Mouse (Mus musculus): Measurements from ENCODE around the gene Letmd1. TPM values are rescaled to one million over a fixed set of nuclear protein-coding genes. Genes with fewer than 3 reads are reported as not detected.

Letmd1 gene
- polyA plus RNA-seq, 1 experiment from 2014 or later = 27.9 TPM

- DNase-seq (ENCODE audit: low spot score) = no peak
- H3K27me3 ChIP-seq (ENCODE audit: insufficient read depth, poor library complexity, severe bottlenecking) = peaks cover 16% of the 10 kb centered on the region
- no peaks in the 10 kb centered on the region for H3K9me3 ChIP-seq
- WGBS = 79% methylated on average over 11 of the region's 11 CpGs
- H3K27ac ChIP-seq = no peak overlapping the region
- H3K4me1 ChIP-seq = peaks cover 5% of the 10 kb centered on the region; the same call in 1 of the 2 replicates
- H3K4me3 ChIP-seq = no peak overlapping the region
- H3K36me3 ChIP-seq = no peaks in the 10 kb centered on the region
Measured at GRCm38 (mm10) chr15:100429959-100430565, 38.8 kb upstream of the Letmd1 start.

GRCm38 (mm10) chr15:100433234-100433633 is 35.6 kb upstream of the Letmd1 start:
- no peak overlapping the region for H3K4me3 ChIP-seq
- no peaks in the 10 kb centered on the region for H3K9me3 ChIP-seq
- peak overlapping the region; percentile 42; the same call in 1 of the 2 replicates for H3K27ac ChIP-seq
- no peaks in the 10 kb centered on the region for H3K27me3 ChIP-seq (ENCODE audit: insufficient read depth, poor library complexity, severe bottlenecking)
- H3K4me1 ChIP-seq = peaks cover 10% of the 10 kb centered on the region
- 59% methylated on average over 4 of the region's 4 CpGs for WGBS
- DNase-seq (ENCODE audit: low spot score) = no peak
- H3K36me3 ChIP-seq = no peaks in the 10 kb centered on the region

- Histone ChIP-seq H3K27ac (no peak overlapping the region), H3K4me3 (no peak overlapping the region), H3K27me3 (ENCODE audit: insufficient read depth, poor library complexity, severe bottlenecking) (no peaks in the 10 kb centered on the region), H3K4me1 (peaks cover 5% of the 10 kb centered on the region; the same call in 1 of the 2 replicates), H3K36me3 (no peaks in the 10 kb centered on the region), H3K9me3 (no peaks in the 10 kb centered on the region)
- no peak for DNase-seq (ENCODE audit: low spot score)
- WGBS = 56% methylated on average over 4 of the region's 4 CpGs
Measured at GRCm38 (mm10) chr15:100436112-100436511, 32.7 kb upstream of the Letmd1 start.

- Histone ChIP-seq H3K36me3 (no peaks in the 10 kb centered on the region), H3K27me3 (ENCODE audit: insufficient read depth, poor library complexity, severe bottlenecking) (no peaks in the 10 kb centered on the region), H3K4me1 (peaks cover 5% of the 10 kb centered on the region; the same call in 1 of the 2 replicates), H3K9me3 (no peaks in the 10 kb centered on the region), H3K4me3 (no peak overlapping the region), H3K27ac (no peak overlapping the region)
- WGBS = 67% methylated on average over 10 of the region's 10 CpGs
- DNase-seq (ENCODE audit: low spot score) = no peak
Measured at GRCm38 (mm10) chr15:100436518-100436917, 32.3 kb upstream of the Letmd1 start.

- Histone ChIP-seq H3K4me1 (peaks cover 11% of the 10 kb centered on the region), H3K36me3 (no peaks in the 10 kb centered on the region), H3K4me3 (peak overlapping the region; percentile 62), H3K27me3 (ENCODE audit: insufficient read depth, poor library complexity, severe bottlenecking) (no peaks in the 10 kb centered on the region), H3K27ac (peak overlapping the region; percentile 88), H3K9me3 (no peaks in the 10 kb centered on the region)
- WGBS = 2% methylated on average over 21 of the region's 31 CpGs
- peak; percentile 98 for DNase-seq (ENCODE audit: low spot score)
Measured at GRCm38 (mm10) chr15:100443126-100443922, 25.5 kb upstream of the Letmd1 start.

GRCm38 (mm10) chr15:100446887-100447286 is 21.9 kb upstream of the Letmd1 start:
- no peak for DNase-seq (ENCODE audit: low spot score)
- Histone ChIP-seq H3K4me1 (peaks cover 11% of the 10 kb centered on the region), H3K36me3 (no peaks in the 10 kb centered on the region), H3K9me3 (no peaks in the 10 kb centered on the region), H3K4me3 (no peak overlapping the region), H3K27me3 (ENCODE audit: insufficient read depth, poor library complexity, severe bottlenecking) (no peaks in the 10 kb centered on the region), H3K27ac (no peak overlapping the region)
- WGBS = 72% methylated on average over 2 of the region's 2 CpGs

GRCm38 (mm10) chr15:100448572-100448971 is 20.3 kb upstream of the Letmd1 start:
- H3K9me3 ChIP-seq = no peaks in the 10 kb centered on the region
- 73% methylated on average over 4 of the region's 4 CpGs for WGBS
- peaks cover 4% of the 10 kb centered on the region for H3K4me1 ChIP-seq
- no peaks in the 10 kb centered on the region for H3K36me3 ChIP-seq
- DNase-seq (ENCODE audit: low spot score) = no peak
- H3K27me3 ChIP-seq (ENCODE audit: insufficient read depth, poor library complexity, severe bottlenecking) = no peaks in the 10 kb centered on the region
- H3K27ac ChIP-seq = no peak overlapping the region
- no peak overlapping the region for H3K4me3 ChIP-seq

GRCm38 (mm10) chr15:100449495-100449894 is 19.3 kb upstream of the Letmd1 start:
- Histone ChIP-seq H3K9me3 (no peaks in the 10 kb centered on the region), H3K4me1 (no peaks in the 10 kb centered on the region), H3K4me3 (no peak overlapping the region), H3K27me3 (ENCODE audit: insufficient read depth, poor library complexity, severe bottlenecking) (no peaks in the 10 kb centered on the region), H3K27ac (no peak overlapping the region), H3K36me3 (no peaks in the 10 kb centered on the region)
- WGBS = 88% methylated on average over 3 of the region's 3 CpGs
- no peak for DNase-seq (ENCODE audit: low spot score)

- 75% methylated on average over 16 of the region's 16 CpGs for WGBS
- no peaks in the 10 kb centered on the region for H3K36me3 ChIP-seq
- no peak overlapping the region for H3K27ac ChIP-seq
- H3K4me1 ChIP-seq = no peaks in the 10 kb centered on the region
- no peak for DNase-seq (ENCODE audit: low spot score)
- H3K27me3 ChIP-seq (ENCODE audit: insufficient read depth, poor library complexity, severe bottlenecking) = no peaks in the 10 kb centered on the region
- no peaks in the 10 kb centered on the region for H3K9me3 ChIP-seq
- H3K4me3 ChIP-seq = no peak overlapping the region
Measured at GRCm38 (mm10) chr15:100451245-100451644, 17.6 kb upstream of the Letmd1 start.

GRCm38 (mm10) chr15:100452486-100452885 is 16.3 kb upstream of the Letmd1 start:
- WGBS = 72% methylated on average over 11 of the region's 11 CpGs

GRCm38 (mm10) chr15:100456356-100456991 is 12.3 kb upstream of the Letmd1 start:
- Histone ChIP-seq H3K4me3 (no peak overlapping the region), H3K27me3 (ENCODE audit: insufficient read depth, poor library complexity, severe bottlenecking) (peaks cover 15% of the 10 kb centered on the region), H3K27ac (no peak overlapping the region), H3K4me1 (peaks cover 8% of the 10 kb centered on the region; the same call in 1 of the 2 replicates), H3K9me3 (no peaks in the 10 kb centered on the region), H3K36me3 (no peaks in the 10 kb centered on the region)
- no peak for DNase-seq (ENCODE audit: low spot score)
- WGBS = 71% methylated on average over 7 of the region's 7 CpGs

More at GRCm38 (mm10) chr15:100452486-100452885, 16.3 kb upstream of the Letmd1 start:
- DNase-seq (ENCODE audit: low spot score) = no peak
- Histone ChIP-seq H3K36me3 (no peaks in the 10 kb centered on the region), H3K27ac (no peak overlapping the region), H3K4me1 (no peaks in the 10 kb centered on the region), H3K27me3 (ENCODE audit: insufficient read depth, poor library complexity, severe bottlenecking) (no peaks in the 10 kb centered on the region), H3K9me3 (no peaks in the 10 kb centered on the region), H3K4me3 (no peak overlapping the region)

GRCm38 (mm10) chr15:100457340-100457739 is 11.5 kb upstream of the Letmd1 start:
- H3K27ac ChIP-seq = no peak overlapping the region
- no peaks in the 10 kb centered on the region for H3K9me3 ChIP-seq
- DNase-seq (ENCODE audit: low spot score) = peak; percentile 86
- no peak overlapping the region for H3K4me3 ChIP-seq
- WGBS = 7% methylated on average over 17 of the region's 17 CpGs
- H3K27me3 ChIP-seq (ENCODE audit: insufficient read depth, poor library complexity, severe bottlenecking) = peaks cover 15% of the 10 kb centered on the region
- no peaks in the 10 kb centered on the region for H3K36me3 ChIP-seq
- peaks cover 11% of the 10 kb centered on the region; the same call in 1 of the 2 replicates for H3K4me1 ChIP-seq

GRCm38 (mm10) chr15:100458055-100458454 is 10.8 kb upstream of the Letmd1 start:
- Histone ChIP-seq H3K9me3 (no peaks in the 10 kb centered on the region), H3K36me3 (no peaks in the 10 kb centered on the region), H3K4me3 (no peak overlapping the region), H3K27ac (no peak overlapping the region), H3K27me3 (ENCODE audit: insufficient read depth, poor library complexity, severe bottlenecking) (peaks cover 15% of the 10 kb centered on the region), H3K4me1 (peaks cover 11% of the 10 kb centered on the region; the same call in 1 of the 2 replicates)
- DNase-seq (ENCODE audit: low spot score) = no peak
- 40% methylated on average over 10 of the region's 10 CpGs for WGBS
